Mouse (Mus musculus): ENCODE measurements around the gene Casc4. TPM values are rescaled to one million over a fixed set of nuclear protein-coding genes. Genes with fewer than 3 reads are reported as not detected.

Casc4 gene
- 10 to 100 TPM; 87.3 to 89.4 TPM for total RNA-seq (2021)
- long read RNA-seq, experiment 1, partial matches to known transcripts: 2 of 7 reads
- long read RNA-seq, experiment 1, other reads (novel, unspliced or antisense): 5 of 7 reads
- long read RNA-seq, experiment 2, full-length matches to known transcripts: 12 of 20 reads
- long read RNA-seq, experiment 2, partial matches to known transcripts: 2 of 20 reads
- long read RNA-seq, experiment 2, other reads (novel, unspliced or antisense): 6 of 20 reads

DNA sequence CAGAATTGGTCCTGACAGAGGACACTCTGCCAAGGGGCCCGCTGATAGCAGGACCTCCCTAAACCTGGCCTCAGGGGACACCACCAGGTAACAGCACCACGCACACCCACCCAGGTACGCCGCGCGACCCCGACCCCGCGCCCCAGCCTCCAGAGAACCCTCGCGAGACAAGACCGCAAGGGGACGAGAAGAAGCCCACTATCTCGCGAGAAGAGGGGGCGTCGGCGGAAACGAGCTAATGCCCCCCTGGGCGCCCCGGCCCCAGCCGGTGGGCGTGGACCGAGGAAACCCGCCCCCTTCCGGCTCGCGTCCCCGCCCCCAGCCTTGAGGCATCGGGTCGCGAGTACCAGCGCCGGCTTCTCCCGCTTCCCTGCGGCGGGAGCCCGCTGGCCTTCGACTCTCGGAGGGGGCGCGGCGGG lies at the start of gene Casc4:
TSS of gene Casc4 (plus strand) at position 339 of the 419 bp plus-strand sequence.
- peak; percentile 87 for DNase-seq (ENCODE audit: low spot score in 2 of 2)

- DNase-seq (ENCODE audit: low spot score in 2 of 2): no peak
Measured at GRCm38 (mm10) chr2:121821787-121822186, 45.0 kb upstream of the Casc4 start.

GRCm38 (mm10) chr2:121824653-121825052 lies 42.1 kb upstream of the Casc4 start:
- DNase-seq (ENCODE audit: low spot score in 2 of 2): no peak

DNA sequence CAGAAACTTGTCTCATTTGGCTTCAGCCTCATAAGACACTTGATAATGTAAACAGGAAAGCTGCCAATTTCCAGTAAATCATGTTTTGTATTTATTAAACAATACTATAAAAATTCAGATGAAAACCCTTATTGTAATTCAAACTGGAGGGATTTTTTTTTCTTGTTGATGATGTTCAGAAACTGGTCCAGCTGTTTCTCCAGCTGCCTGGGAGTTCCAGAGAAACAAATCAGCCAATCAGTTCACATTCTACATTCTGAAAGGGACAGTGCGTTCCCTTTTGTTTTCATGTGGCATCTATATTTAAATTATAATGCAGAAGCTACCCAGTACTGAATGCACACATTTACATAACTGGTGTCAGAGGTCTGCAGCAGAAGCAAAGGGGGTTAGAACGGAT lies 40.6 kb upstream of the Casc4 start:
- no peak for DNase-seq (ENCODE audit: low spot score in 2 of 2)

DNA sequence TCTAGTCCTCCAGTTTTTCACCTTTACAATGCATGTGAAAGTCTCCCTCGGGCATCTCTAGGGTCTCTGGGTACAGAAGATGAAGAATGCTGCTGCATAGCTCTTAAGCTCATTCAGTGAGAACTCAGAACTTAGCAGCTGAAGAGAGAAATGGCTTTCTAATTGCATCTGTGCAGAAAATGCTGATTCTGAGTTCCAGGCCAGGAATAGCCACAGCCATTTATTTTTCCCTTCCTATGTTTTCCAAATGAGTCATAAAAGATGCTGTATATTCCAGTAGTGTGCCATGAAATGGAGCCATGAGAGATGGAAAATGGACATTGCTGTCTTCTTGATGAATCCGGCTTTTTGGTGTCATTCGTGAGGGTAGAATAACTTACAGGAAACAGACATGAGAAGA lies 38.4 kb upstream of the Casc4 start:
- DNase-seq (ENCODE audit: low spot score in 2 of 2): no peak

- DNase-seq (ENCODE audit: low spot score in 2 of 2): peak in 1 of 2 experiments; percentile 32
Measured at GRCm38 (mm10) chr2:121832484-121832894, 34.3 kb upstream of the Casc4 start.

- no peak for DNase-seq (ENCODE audit: low spot score in 2 of 2)
Measured at GRCm38 (mm10) chr2:121834926-121835325, 31.8 kb upstream of the Casc4 start.

- DNase-seq (ENCODE audit: low spot score in 2 of 2): no peak
Measured at GRCm38 (mm10) chr2:121841453-121841852, 25.3 kb upstream of the Casc4 start.

GRCm38 (mm10) chr2:121842249-121842648 lies 24.5 kb upstream of the Casc4 start:
- DNase-seq (ENCODE audit: low spot score in 2 of 2): no peak

DNA sequence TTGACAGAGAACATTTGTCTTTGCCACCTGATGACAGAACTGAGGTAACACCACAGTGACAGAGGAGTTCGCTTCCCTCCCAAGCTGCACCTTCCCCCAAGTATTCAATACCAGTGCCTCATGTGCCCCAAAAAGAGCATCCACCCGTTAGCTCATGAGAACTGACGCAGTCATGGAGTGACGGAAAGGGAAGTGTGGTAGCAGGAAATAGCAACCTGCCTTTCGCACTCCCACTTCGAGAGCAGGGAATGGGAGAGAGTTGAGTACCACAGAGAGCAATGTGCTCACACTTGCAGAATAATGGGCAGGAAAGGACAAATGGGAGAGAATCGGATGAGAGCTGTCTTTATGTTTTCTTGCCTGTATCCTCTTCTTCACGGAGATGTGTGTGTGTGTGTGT lies 20.7 kb upstream of the Casc4 start:
- no peak for DNase-seq (ENCODE audit: low spot score in 2 of 2)

- DNase-seq (ENCODE audit: low spot score in 2 of 2): no peak
Measured at GRCm38 (mm10) chr2:121852045-121852444, 14.7 kb upstream of the Casc4 start.

GRCm38 (mm10) chr2:121853974-121854373 lies 12.8 kb upstream of the Casc4 start:
- no peak for DNase-seq (ENCODE audit: low spot score in 2 of 2)

DNA sequence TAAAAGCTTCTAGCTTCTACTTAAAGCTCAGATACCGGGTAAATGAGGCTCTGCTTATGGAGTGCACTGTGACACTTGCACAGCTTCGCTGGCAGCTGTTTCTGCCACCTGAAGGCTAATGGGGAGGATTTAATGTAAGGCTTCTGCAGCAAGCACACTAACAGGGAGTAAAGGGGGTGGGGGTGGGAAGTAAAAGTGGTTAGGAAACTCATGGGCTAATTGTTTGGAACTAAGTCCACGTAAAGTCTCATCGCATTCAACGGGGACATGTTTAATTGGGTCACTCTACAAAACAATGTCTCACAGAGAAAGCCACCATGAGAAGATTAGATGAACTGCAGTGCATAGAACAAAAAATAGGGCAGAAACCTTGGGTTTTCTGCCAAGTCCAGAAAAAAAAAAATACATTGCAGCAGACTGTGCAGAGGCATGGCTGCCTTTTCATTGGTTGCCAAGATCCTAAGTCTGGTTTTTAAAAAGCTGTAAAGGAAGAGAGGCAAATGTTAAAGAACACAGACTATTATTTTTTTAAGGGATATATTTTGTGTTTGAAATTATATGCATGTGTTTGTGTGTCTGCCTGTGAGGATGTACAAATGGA lies 7.3 kb upstream of the Casc4 start:
- no peak for DNase-seq (ENCODE audit: low spot score in 2 of 2)

- DNase-seq (ENCODE audit: low spot score in 2 of 2): no peak
Measured at GRCm38 (mm10) chr2:121866071-121866601, 634 bp upstream of the Casc4 start.

- peak; percentile 28 to 39 for DNase-seq (ENCODE audit: low spot score in 2 of 2)
Measured at GRCm38 (mm10) chr2:121867051-121867928, 520 bp downstream of the Casc4 start.

- no peak for DNase-seq (ENCODE audit: low spot score in 2 of 2)
Measured at GRCm38 (mm10) chr2:121879506-121879905, 12.7 kb downstream of the Casc4 start.

DNA sequence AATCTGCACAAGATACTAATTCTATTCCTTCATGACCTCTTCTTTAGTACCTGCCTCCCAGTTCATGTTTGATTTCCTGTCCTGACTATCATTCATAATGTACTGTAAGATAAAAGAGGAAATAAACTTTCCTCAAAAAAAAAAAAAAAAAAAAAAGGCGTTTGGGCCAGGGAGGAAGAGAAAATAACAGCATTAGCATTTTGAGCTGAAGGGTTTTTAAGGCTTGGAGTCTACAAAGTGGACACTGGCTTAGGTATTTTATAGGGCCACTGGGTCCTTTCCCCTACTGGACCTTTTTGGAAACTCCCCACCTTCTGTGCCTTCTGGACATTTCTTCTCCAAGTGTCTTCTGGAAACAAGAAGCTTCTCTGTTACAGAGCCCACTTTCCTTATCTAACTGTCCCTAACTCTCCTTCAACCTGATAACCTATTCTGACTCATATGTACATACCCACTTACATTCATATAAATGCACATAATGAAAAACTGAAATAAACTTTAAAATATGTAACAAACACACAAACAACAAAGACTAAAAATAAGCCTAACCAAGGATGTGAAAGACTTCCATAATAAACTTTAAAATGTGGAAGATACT lies 18.8 kb downstream of the Casc4 start:
- DNase-seq (ENCODE audit: low spot score in 2 of 2): no peak

DNA sequence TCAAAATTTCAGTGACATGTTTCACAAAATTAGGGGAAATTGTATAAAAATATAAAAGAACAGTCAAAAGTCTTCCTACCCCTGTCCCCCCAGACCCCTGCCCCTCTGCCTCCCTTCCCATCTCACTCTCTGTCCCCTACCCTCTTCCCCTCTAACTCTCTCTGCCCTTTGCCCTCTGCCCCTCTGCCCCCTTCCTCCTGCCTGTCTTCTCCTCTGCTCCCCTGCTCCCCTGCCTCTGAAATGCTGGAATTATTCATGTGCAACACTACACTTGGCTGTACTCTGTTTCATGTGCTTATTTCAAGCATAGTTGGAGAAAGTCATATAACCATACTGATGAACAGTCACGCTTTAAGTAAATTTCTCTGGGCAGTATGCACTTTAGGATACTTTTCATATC lies 19.6 kb downstream of the Casc4 start:
- no peak for DNase-seq (ENCODE audit: low spot score in 2 of 2)

DNA sequence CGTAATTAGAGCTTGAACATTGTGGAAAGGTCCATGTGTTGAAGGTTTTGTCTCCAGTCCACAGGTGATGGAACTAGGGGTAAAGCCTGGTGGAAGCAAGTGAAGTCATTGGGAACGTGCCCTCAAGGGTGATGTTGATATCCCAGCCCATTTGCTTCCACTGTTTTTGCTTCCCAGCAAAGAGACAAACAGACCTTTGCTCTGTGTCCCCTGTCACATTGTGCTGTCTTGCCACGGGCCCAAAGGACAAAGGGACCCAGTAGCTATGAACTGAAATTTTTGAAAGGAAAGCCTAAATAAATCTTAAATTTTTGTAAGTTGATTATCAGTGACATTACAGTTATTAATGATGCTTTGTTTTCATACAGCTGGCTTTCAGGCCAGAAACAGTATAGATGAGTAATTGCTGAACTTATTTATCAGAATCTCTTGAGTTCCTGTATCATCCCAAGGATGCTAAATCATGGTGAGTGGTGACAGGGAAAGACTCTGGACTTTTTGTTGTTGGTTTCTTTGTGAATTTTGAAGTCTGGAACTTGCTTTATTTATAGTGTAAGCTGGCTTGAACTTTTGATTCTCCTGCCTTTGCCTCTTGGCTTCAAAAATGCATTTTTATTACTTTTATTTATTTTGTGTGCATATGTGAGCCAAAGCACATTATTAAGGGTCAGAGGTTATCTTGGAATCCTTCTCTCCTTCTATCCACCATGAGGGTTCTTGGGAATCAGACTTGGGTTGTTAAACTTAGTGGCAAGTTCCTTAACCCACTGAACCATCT lies 22.1 kb downstream of the Casc4 start:
- no peak for DNase-seq (ENCODE audit: low spot score in 2 of 2)

DNA sequence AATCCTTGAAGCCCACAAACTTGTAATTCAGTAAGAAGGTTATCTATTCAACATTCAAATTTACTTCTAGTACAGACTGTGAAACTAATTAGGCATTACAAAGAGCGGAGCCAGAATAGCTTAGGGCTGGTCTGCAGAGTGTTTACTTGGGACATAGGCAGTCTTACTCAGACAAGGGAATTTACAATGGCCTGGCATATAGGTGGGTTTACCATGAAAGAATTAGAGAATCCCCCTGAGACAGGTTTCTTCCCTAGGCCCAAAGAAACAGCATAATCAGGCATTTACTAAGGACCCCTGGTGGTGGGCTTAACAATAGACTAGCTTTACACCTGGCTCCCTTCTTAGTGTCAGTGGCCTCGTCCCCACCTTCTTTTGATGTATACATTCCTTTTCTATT lies 28.5 kb downstream of the Casc4 start:
- no peak for DNase-seq (ENCODE audit: low spot score in 2 of 2)

- no peak for DNase-seq (ENCODE audit: low spot score in 2 of 2)
Measured at GRCm38 (mm10) chr2:121896825-121897224, 30.1 kb downstream of the Casc4 start.

Measured in adrenal gland, postnatal 4 days (tissue).